Mouse (Mus musculus) stomach, embryonic 15.5 days (tissue): ENCODE results near the gene Rad23a. TPM values are rescaled to one million over a fixed set of nuclear protein-coding genes. Genes with fewer than 3 reads are reported as not detected.

Experiments
- ATAC-seq: fragments of 200-750 bp; cut with Nextera tagmentation; 2 replicates; pipeline ENCODE4 v1.8.0; 2017; ENCODE audit warnings: low read depth, moderate number of reproducible peaks, moderate TSS enrichment; ENCODE audit not compliant: insufficient read depth, low FRiP score
- H3K27ac ChIP-seq: fragments of 300-500 bp; sonication (generic); 2 replicates; pipeline ENCODE4 v1.5.1; 2015; ENCODE audit warnings: mild to moderate bottlenecking, inconsistent platforms
- H3K27me3 ChIP-seq: fragments of 300-500 bp; sonication (generic); replicated peaks from 2 replicates; pipeline ENCODE4 v1.6.1; 2015; ENCODE audit warnings: inconsistent platforms
- H3K36me3 ChIP-seq: fragments of 300-500 bp; sonication (generic); 2 replicates; pipeline ENCODE4 v1.6.1; 2015; ENCODE audit warnings: inconsistent platforms
- H3K4me1 ChIP-seq: fragments of 300-500 bp; sonication (generic); 2 replicates; pipeline ENCODE4 v1.6.1; 2015; ENCODE audit warnings: inconsistent platforms
- H3K4me2 ChIP-seq: fragments of 300-500 bp; sonication (generic); 2 replicates; pipeline ENCODE4 v1.6.1; 2015; ENCODE audit warnings: mild to moderate bottlenecking, inconsistent platforms
- H3K4me3 ChIP-seq: fragments of 300-500 bp; sonication (generic); replicated peaks from 2 replicates; pipeline ENCODE4 v1.5.1; 2015; ENCODE audit warnings: inconsistent platforms
- H3K9ac ChIP-seq: fragments of 300-500 bp; sonication (generic); 2 replicates; pipeline ENCODE4 v1.6.1; 2015; ENCODE audit warnings: inconsistent platforms
- H3K9me3 ChIP-seq: fragments of 300-500 bp; sonication (generic); 2 replicates; pipeline ENCODE4 v1.6.1; 2016; ENCODE audit warnings: inconsistent platforms
- WGBS: fragments of 180-500 bp; shearing (Covaris S2); methylation state at CpG from one replicate; pipeline ENCODE4 v1.1.7; 2015; 5-methylcytosine and 5-hydroxymethylcytosine counted together
- microRNA-seq: library from miRNA; unstranded; fragments of <30 nt; microRNA quantifications from one replicate; pipeline ENCODE4, GENCODE M21; 2016
- polyA plus RNA-seq: library from polyadenylated mRNA; unstranded; fragments of >200 nt; fragmentation: Nextera tagmentation; extraction: Ambion mirVana; gene quantifications from 2 replicates; pipeline ENCODE4 v1.2.1, GENCODE M21; 2015

The Rad23a gene
- polyA plus RNA-seq, 1 experiment from 2014 or later = 130 TPM

DNA sequence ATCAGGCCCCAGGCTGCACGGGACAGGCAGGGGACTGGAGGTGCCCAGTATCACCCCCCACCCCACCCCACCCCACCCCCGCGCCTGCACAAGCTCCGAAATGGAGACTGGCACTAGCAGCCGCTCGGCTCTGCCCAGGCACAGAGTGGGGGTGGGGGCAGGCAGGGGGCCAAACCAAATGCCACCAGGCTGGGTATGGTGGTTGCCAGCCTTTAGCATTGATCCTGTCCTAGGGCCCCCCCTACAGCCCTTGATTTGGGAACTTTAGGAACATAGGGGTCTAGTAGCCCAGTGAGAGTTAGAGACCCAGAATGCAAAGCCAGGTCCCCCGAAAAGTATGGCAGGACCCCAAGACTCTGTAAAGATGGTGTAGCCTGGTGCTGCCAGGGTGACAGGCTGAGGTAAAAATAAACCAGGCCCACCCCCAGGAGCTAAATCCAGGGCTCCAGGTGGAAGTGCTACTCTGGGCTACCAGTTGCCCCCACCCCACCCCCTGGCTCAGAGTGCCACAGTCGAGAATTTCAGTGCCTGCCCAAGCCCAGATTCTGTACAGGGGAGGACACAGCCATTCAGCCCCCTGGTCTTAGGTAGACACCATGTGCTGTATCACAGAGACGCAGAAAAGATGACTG is 50.5 kb downstream of the Rad23a start:
- no peak for ATAC-seq
- no peak overlapping the region for H3K27ac ChIP-seq
- H3K4me3 ChIP-seq = no peak overlapping the region
- peaks cover 69% of the 10 kb centered on the region for H3K4me1 ChIP-seq
- 75% methylated on average over 8 of the region's 9 CpGs for WGBS
- 0 out of 2 replicates have a peak overlapping the region, but pooled peaks have one; percentile 2 for H3K4me2 ChIP-seq
- H3K27me3 ChIP-seq = peaks cover 54% of the 10 kb centered on the region
- H3K9ac ChIP-seq = no peak overlapping the region
- no peaks in the 10 kb centered on the region for H3K9me3 ChIP-seq
- no peaks in the 10 kb centered on the region for H3K36me3 ChIP-seq

GRCm38 (mm10) chr8:84789345-84789744 is 51.1 kb downstream of the Rad23a start:
- no peak overlapping the region for H3K27ac ChIP-seq
- no peak for ATAC-seq
- H3K4me2 ChIP-seq = peak overlapping the region; percentile 26; the same call in 1 of the 2 replicates
- H3K36me3 ChIP-seq = no peaks in the 10 kb centered on the region
- no peak overlapping the region for H3K9ac ChIP-seq
- no peak overlapping the region for H3K4me3 ChIP-seq
- 55% methylated on average over 5 of the region's 5 CpGs for WGBS
- H3K27me3 ChIP-seq = peaks cover 60% of the 10 kb centered on the region
- peaks cover 69% of the 10 kb centered on the region for H3K4me1 ChIP-seq
- no peaks in the 10 kb centered on the region for H3K9me3 ChIP-seq

- Histone ChIP-seq H3K9me3 (no peaks in the 10 kb centered on the region), H3K27me3 (peaks cover 64% of the 10 kb centered on the region), H3K4me2 (peak overlapping the region; percentile 26; the same call in 1 of the 2 replicates), H3K27ac (no peak overlapping the region), H3K4me1 (peaks cover 69% of the 10 kb centered on the region), H3K4me3 (no peak overlapping the region), H3K36me3 (no peaks in the 10 kb centered on the region), H3K9ac (no peak overlapping the region)
- no peak for ATAC-seq
- WGBS = 18% methylated on average over 11 of the region's 11 CpGs
These were observed 51.6 kb downstream of the Rad23a start for GRCm38 (mm10) chr8:84788896-84789295.

- H3K4me2 ChIP-seq = no peak overlapping the region
- no peak overlapping the region for H3K4me3 ChIP-seq
- peaks cover 74% of the 10 kb centered on the region for H3K27me3 ChIP-seq
- no peak for ATAC-seq
- H3K9ac ChIP-seq = no peak overlapping the region
- no peaks in the 10 kb centered on the region for H3K9me3 ChIP-seq
- WGBS = 53% methylated on average over 14 of the region's 14 CpGs
- peaks cover 64% of the 10 kb centered on the region for H3K4me1 ChIP-seq
- H3K27ac ChIP-seq = no peak overlapping the region
- no peaks in the 10 kb centered on the region for H3K36me3 ChIP-seq
These were observed 52.8 kb downstream of the Rad23a start for GRCm38 (mm10) chr8:84787523-84788302.

DNA sequence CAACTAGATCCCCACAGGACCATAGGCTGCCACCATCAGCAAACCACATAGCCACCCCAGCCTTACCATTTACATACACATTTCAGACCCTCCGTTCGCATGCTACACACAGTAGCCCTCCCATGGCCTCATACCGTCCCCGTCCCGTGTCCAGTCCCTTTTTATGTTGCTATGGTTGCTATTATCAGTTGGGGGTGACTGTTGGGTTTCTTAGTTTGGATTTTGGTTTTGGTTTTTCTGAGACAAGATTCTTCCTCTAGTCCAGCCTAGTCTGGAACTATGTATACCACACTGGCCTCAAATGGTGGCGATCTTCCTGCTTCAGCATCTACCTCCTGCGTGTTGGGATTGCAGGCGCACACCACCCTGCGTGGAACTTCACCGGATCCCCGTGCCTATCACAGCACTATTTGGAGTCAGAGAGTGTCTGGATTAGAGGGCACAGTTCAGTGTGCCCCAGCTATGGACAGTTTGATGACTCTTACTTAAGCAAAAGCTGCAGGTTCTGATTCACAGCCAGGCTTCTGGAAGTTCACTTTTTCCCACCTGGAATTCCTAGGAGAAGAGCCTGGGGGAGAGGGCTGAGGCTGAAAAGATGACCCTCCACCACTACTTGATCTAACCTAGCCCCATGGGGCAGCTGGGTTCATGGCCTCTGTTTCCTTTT is 53.5 kb downstream of the Rad23a start:
- no peak for ATAC-seq
- no peaks in the 10 kb centered on the region for H3K36me3 ChIP-seq
- no peak overlapping the region for H3K27ac ChIP-seq
- 41% methylated on average over 11 of the region's 11 CpGs for WGBS
- no peak overlapping the region for H3K4me3 ChIP-seq
- no peak overlapping the region; the same call in 1 of the 2 replicates for H3K4me2 ChIP-seq
- peaks cover 82% of the 10 kb centered on the region for H3K27me3 ChIP-seq
- no peak overlapping the region for H3K9ac ChIP-seq
- no peaks in the 10 kb centered on the region for H3K9me3 ChIP-seq
- H3K4me1 ChIP-seq = peaks cover 64% of the 10 kb centered on the region

GRCm38 (mm10) chr8:84785756-84786677 is 54.4 kb downstream of the Rad23a start:
- Histone ChIP-seq H3K4me2 (peak overlapping the region; percentile 33), H3K27ac (peak overlapping the region; percentile 45; the same call in 1 of the 2 replicates), H3K9me3 (no peaks in the 10 kb centered on the region), H3K36me3 (no peaks in the 10 kb centered on the region), H3K27me3 (peaks cover 90% of the 10 kb centered on the region), H3K4me1 (peaks cover 59% of the 10 kb centered on the region), H3K9ac (no peak overlapping the region), H3K4me3 (peak overlapping the region; percentile 11)
- ATAC-seq = peak; percentile 27; the same call in 1 of the 2 replicates
- WGBS = 19% methylated on average over 38 of the region's 38 CpGs

DNA sequence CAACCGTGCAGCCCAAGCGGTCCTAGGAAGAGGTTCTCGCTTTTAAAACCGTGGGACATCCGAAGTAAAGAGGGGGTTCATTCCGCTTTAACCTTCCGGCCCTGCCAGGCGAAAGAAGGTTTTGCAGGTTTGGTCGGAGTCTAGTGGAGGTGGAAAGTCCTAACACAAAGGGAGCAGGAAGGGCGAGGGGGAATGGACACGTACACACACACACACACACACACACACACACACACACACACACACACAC is 55.0 kb downstream of the Rad23a start:
- H3K36me3 ChIP-seq = no peaks in the 10 kb centered on the region
- H3K27ac ChIP-seq = no peak overlapping the region
- 31% methylated on average over 11 of the region's 11 CpGs for WGBS
- H3K4me2 ChIP-seq = no peak overlapping the region
- peaks cover 53% of the 10 kb centered on the region for H3K4me1 ChIP-seq
- no peaks in the 10 kb centered on the region for H3K9me3 ChIP-seq
- no peak overlapping the region for H3K9ac ChIP-seq
- ATAC-seq = no peak
- peaks cover 91% of the 10 kb centered on the region for H3K27me3 ChIP-seq
- H3K4me3 ChIP-seq = no peak overlapping the region; the same call in 1 of the 2 replicates

DNA sequence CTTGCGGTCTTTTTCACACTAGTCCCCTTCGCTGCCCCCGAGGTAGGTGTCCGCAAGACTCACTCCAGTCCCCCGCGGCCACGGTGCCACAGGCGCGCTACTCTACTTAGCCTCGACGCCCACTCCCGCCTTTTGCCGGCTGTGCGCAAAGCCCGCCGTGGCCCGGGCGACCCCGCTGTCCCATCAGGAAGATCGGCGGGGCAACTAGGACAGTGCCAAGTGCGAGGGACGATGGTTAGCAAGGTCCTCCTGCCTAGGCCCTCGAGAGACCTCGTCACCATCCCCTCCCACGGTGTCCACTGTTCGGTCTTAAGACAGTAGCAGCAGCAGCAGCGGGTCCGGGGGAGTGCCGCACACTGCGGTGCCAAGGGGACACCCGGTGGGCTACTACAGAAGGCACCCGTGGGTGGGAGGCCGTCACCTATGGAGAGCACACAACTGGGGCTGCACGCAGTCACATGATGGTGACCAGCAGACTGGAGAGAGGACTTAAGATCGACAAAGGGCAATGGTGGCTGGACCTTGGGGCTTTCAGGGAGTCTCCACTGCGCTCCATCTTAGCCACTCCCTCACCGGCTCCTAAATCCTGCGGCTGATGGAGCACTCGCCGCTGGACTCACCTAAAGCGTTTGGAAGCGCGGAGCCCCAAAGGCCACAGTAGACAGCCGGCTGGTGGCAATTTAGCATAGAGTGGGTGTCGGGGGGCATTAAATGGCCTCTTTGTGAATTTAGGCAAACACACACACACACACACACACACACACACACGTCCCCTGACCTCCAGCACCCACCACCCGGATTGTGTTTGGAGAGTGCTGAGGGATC is 55.6 kb downstream of the Rad23a start:
- WGBS = 16% methylated on average over 48 of the region's 48 CpGs
- Histone ChIP-seq H3K4me2 (peak overlapping the region; percentile 33), H3K4me1 (peaks cover 49% of the 10 kb centered on the region), H3K4me3 (peak overlapping the region; percentile 11), H3K9me3 (no peaks in the 10 kb centered on the region), H3K27ac (no peak overlapping the region), H3K9ac (no peak overlapping the region), H3K27me3 (peaks cover 88% of the 10 kb centered on the region), H3K36me3 (no peaks in the 10 kb centered on the region)
- no peak for ATAC-seq

Small RNA genes within 50 kb of the gene (microRNA-seq; reads per million reads assigned to microRNA genes)
- 2.1 reads per million, percentile 4 among the genes with 10 or more reads in this experiment for gene Mir7069

Other genes with a start within 250 kb of the Rad23a start
- gene Ier2, start 177.8 kb downstream of the Rad23a start, polyA plus RNA-seq = 86.4 and 90.3 TPM in 2 replicates
- 56.2 and 63.9 TPM in 2 replicates for gene Trmt1, start 154.4 kb downstream of the Rad23a start, polyA plus RNA-seq
- 15.8 and 17.4 TPM in 2 replicates for gene Nacc1, start 152.8 kb downstream of the Rad23a start, polyA plus RNA-seq
- gene Lyl1, start 139.2 kb downstream of the Rad23a start, polyA plus RNA-seq = 7.1 and 9.7 TPM in 2 replicates
- gene G430095P16Rik, start 117.7 kb downstream of the Rad23a start, polyA plus RNA-seq = 3.5 and 4.1 TPM in 2 replicates
- 28.7 and 29.3 TPM in 2 replicates for gene Nfix, start 40.3 kb downstream of the Rad23a start, polyA plus RNA-seq
- 6.3 and 6.9 TPM in 2 replicates for gene Dand5, start 17.8 kb downstream of the Rad23a start, polyA plus RNA-seq
- gene Gadd45gip1, start 9.1 kb downstream of the Rad23a start, polyA plus RNA-seq = 52.7 and 54.5 TPM in 2 replicates
- 938 and 1,051 TPM in 2 replicates for gene Calr, start 6.3 kb upstream of the Rad23a start, polyA plus RNA-seq
- 89.5 and 90.1 TPM in 2 replicates for gene Farsa, start 16.3 kb upstream of the Rad23a start, polyA plus RNA-seq
- 56.1 and 63.7 TPM in 2 replicates for gene Syce2, start 31.4 kb upstream of the Rad23a start, polyA plus RNA-seq
- 42.6 and 45.9 TPM in 2 replicates for gene Gcdh, start 53.3 kb upstream of the Rad23a start, polyA plus RNA-seq
- gene Klf1, start 61.3 kb upstream of the Rad23a start, polyA plus RNA-seq = 14.8 and 39.3 TPM in 2 replicates
- 12.3 and 14.2 TPM in 2 replicates for gene Dnase2a, start 67.9 kb upstream of the Rad23a start, polyA plus RNA-seq
- 1.9 and 2.2 TPM in 2 replicates for gene Mast1, start 96.7 kb upstream of the Rad23a start, polyA plus RNA-seq
- 0.28 and 0.64 TPM in 2 replicates for gene Rtbdn, start 106.3 kb upstream of the Rad23a start, polyA plus RNA-seq
- gene Gm49661, start 128.8 kb upstream of the Rad23a start, polyA plus RNA-seq = not detected in 2 replicates
- gene Prdx2, start 128.9 kb upstream of the Rad23a start, polyA plus RNA-seq = 637 and 677 TPM in 2 replicates
- 112 and 113 TPM in 2 replicates for gene Rnaseh2a, start 129.1 kb upstream of the Rad23a start, polyA plus RNA-seq
- 33.4 and 49.6 TPM in 2 replicates for gene Junb, start 138.1 kb upstream of the Rad23a start, polyA plus RNA-seq
- gene Hook2, start 149.9 kb upstream of the Rad23a start, polyA plus RNA-seq = 46.3 and 51.1 TPM in 2 replicates
- 0.23 and 0.49 TPM in 2 replicates for gene Best2, start 173.9 kb upstream of the Rad23a start, polyA plus RNA-seq
- gene Asna1, start 184.6 kb upstream of the Rad23a start, polyA plus RNA-seq = 108 and 115 TPM in 2 replicates
- gene Trir, start 186.2 kb upstream of the Rad23a start, polyA plus RNA-seq = 104 and 132 TPM in 2 replicates
- gene Tnpo2, start 196.2 kb upstream of the Rad23a start, polyA plus RNA-seq = 26.9 and 31.9 TPM in 2 replicates
- gene Fbxw9, start 219.4 kb upstream of the Rad23a start, polyA plus RNA-seq = 29.0 and 29.4 TPM in 2 replicates
- gene Gm5741, start 227.3 kb upstream of the Rad23a start, polyA plus RNA-seq = 0.70 and 0.86 TPM in 2 replicates
- gene Dhps, start 231.1 kb upstream of the Rad23a start, polyA plus RNA-seq = 50.6 and 60.0 TPM in 2 replicates
- 131 and 142 TPM in 2 replicates for gene Wdr83os, start 240.1 kb upstream of the Rad23a start, polyA plus RNA-seq
- 40.6 and 41.1 TPM in 2 replicates for gene Wdr83, start 240.6 kb upstream of the Rad23a start, polyA plus RNA-seq
- 45.1 and 55.7 TPM in 2 replicates for gene Man2b1, start 242.6 kb upstream of the Rad23a start, polyA plus RNA-seq